Mouse (Mus musculus) layer of hippocampus, postnatal 25 days (tissue): ENCODE results near the gene Nrip1. TPM values are rescaled to one million over a fixed set of nuclear protein-coding genes. Genes with fewer than 3 reads are reported as not detected.

Experiments
- DNase-seq, 2 experiments: peaks; one replicate each; pipeline ENCODE4 v3.0.0; 2022; ENCODE audit warnings: mixed read lengths in 2 of 2, low spot score in 1 of 2; ENCODE audit errors: extremely low spot score in 1 of 2
- total RNA-seq, 2 experiments: library from RNA; stranded (reverse); gene quantifications; 2 replicates each; pipeline ENCODE4 v1.2.3; 2021

Gene Nrip1
- total RNA-seq, 2 experiments from 2014 or later, result 61.2 to 63.5 TPM

GRCm38 (mm10) chr16:76349053-76349452 lies 24.6 kb downstream of the Nrip1 start:
- no peak for DNase-seq

GRCm38 (mm10) chr16:76347719-76348421 lies 25.8 kb downstream of the Nrip1 start:
- no peak for DNase-seq

GRCm38 (mm10) chr16:76346371-76346770 lies 27.3 kb downstream of the Nrip1 start:
- DNase-seq, result no peak

GRCm38 (mm10) chr16:76344761-76345368 lies 28.8 kb downstream of the Nrip1 start:
- DNase-seq, result no peak

- DNase-seq, result no peak
Observed at GRCm38 (mm10) chr16:76344030-76344429, 29.6 kb downstream of the Nrip1 start.

GRCm38 (mm10) chr16:76341636-76342035 lies 32.0 kb downstream of the Nrip1 start:
- no peak for DNase-seq

GRCm38 (mm10) chr16:76339256-76339655 lies 34.4 kb downstream of the Nrip1 start:
- no peak for DNase-seq

- no peak for DNase-seq
Observed at GRCm38 (mm10) chr16:76337351-76337750, 36.3 kb downstream of the Nrip1 start.

- no peak for DNase-seq
Observed at GRCm38 (mm10) chr16:76336932-76337331, 36.7 kb downstream of the Nrip1 start.

GRCm38 (mm10) chr16:76335913-76336312 lies 37.7 kb downstream of the Nrip1 start:
- DNase-seq, result no peak

- no peak for DNase-seq
Observed at GRCm38 (mm10) chr16:76332127-76332526, 41.5 kb downstream of the Nrip1 start.

GRCm38 (mm10) chr16:76331231-76331630 lies 42.4 kb downstream of the Nrip1 start:
- DNase-seq, result no peak

GRCm38 (mm10) chr16:76325315-76325710 lies 48.3 kb downstream of the Nrip1 start:
- DNase-seq, result no peak

GRCm38 (mm10) chr16:76324411-76325314 lies 49.0 kb downstream of the Nrip1 start:
- no peak for DNase-seq

- no peak for DNase-seq
Observed at GRCm38 (mm10) chr16:76323594-76324307, 49.9 kb downstream of the Nrip1 start.

- DNase-seq, result no peak
Observed at GRCm38 (mm10) chr16:76323141-76323540, 50.5 kb downstream of the Nrip1 start.

GRCm38 (mm10) chr16:76321527-76322165 lies 52.0 kb downstream of the Nrip1 start:
- no peak for DNase-seq

- no peak for DNase-seq
Observed at GRCm38 (mm10) chr16:76320118-76320473, 53.5 kb downstream of the Nrip1 start.

GRCm38 (mm10) chr16:76319364-76320117 lies 54.1 kb downstream of the Nrip1 start:
- no peak for DNase-seq
